ENCODE assay signal across 9 mouse cellular contexts in the genomic region with DNA sequence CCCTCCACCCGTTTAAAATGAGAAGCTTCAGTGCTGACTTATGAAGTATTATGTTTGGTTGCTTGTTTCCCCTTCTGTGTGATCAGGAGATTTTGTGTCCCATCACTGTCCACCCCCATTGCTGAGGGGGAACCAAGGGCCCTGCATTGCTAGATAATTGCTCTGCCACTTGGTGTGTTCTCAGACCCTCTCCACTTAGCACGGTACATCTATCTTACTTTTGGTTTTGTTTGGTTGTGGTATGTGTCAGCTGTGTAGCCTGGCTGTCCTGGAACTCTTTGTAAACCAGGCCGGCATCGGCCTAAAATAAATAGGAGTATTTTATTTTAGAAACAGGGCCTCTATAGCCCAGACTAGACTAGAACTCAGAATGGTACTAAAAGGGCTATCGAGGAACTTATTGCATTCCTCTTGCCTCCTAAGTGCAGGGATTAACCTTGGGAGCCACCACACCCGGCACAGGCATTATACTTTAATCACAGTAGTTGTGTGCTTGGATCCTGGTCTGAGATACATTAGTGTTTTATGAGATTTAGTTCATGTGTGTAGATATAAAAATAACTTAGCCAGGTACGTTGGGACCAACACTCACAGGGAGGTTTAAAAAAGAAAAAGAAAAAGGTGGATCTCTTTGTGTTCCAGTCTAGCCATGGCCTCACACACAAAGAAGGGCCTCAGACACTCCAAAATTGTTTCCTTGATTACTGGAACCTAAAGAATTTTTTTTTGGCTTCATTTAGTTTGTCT. TPM values are rescaled to one million over a fixed set of nuclear protein-coding genes. Genes with fewer than 3 reads are reported as not detected.
A peak's percentile ranks its signal among the peaks of the same experiment; 100 is the strongest.
DNase-seq lines count a peak whose midpoint lies in the region; ATAC-seq lines count a peak whose summit lies in the region.
"Had no signal": no experiment of that assay in that cellular context is flagged by ENCODE, and none has a peak within 500 bp of the region (broad histone marks: within the 10 kb centered on the region; RNA-seq: fewer than 3 reads in every experiment).

No protein-coding gene starts in this region.

- H3K4me1 ChIP-seq in megakaryocyte, embryonic 14.5 days, result peaks cover 49% of the 10 kb centered on the region
- peaks cover 18% of the 10 kb centered on the region for H3K4me1 ChIP-seq in embryonic facial prominence, embryonic 15.5 days
- H3K4me1 ChIP-seq in limb, embryonic 11.5 days (ENCODE audit: control insufficient read depth, insufficient read depth, low read length), result peaks cover 7% of the 10 kb centered on the region; the same call in 1 of the 2 replicates
- H3K4me1 ChIP-seq in stomach, embryonic 14.5 days (ENCODE audit: control insufficient read depth, insufficient read depth, low read length), result peaks cover 6% of the 10 kb centered on the region; the same call in 1 of the 2 replicates

- ATAC-seq in megakaryocyte, adult 5-6 weeks (ENCODE audit: poor library complexity, severe bottlenecking), result no peak
- ATAC-seq in embryonic facial prominence, embryonic 15.5 days (ENCODE audit: insufficient number of reproducible peaks, low FRiP score, low TSS enrichment, low read depth), result no peak
- no peak for ATAC-seq in limb, embryonic 11.5 days (ENCODE audit: insufficient number of reproducible peaks, low FRiP score, low TSS enrichment, low read depth)
- no peak for ATAC-seq in stomach, embryonic 14.5 days (ENCODE audit: insufficient number of reproducible peaks, insufficient read depth, low FRiP score, low read depth)
- no peak for ATAC-seq in erythroid progenitor cell, adult 5-6 weeks (replicated peaks; ENCODE audit: low FRiP score, poor library complexity, severe bottlenecking)

- no peaks in the 10 kb centered on the region for H3K9me3 ChIP-seq in megakaryocyte, embryonic 14.5 days
- no peaks in the 10 kb centered on the region for H3K9me3 ChIP-seq in embryonic facial prominence, embryonic 15.5 days (replicated peaks)
- no peaks in the 10 kb centered on the region for H3K9me3 ChIP-seq in limb, embryonic 11.5 days (ENCODE audit: control insufficient read depth, low read length)
- no peaks in the 10 kb centered on the region for H3K9me3 ChIP-seq in stomach, embryonic 14.5 days (ENCODE audit: control insufficient read depth, low read depth, low read length)

- H3K27me3 ChIP-seq in megakaryocyte, embryonic 14.5 days (replicated peaks), result no peaks in the 10 kb centered on the region
- H3K27me3 ChIP-seq in embryonic facial prominence, embryonic 15.5 days, result no peaks in the 10 kb centered on the region
- H3K27me3 ChIP-seq in limb, embryonic 11.5 days (ENCODE audit: control insufficient read depth, insufficient read depth, low read length), result no peaks in the 10 kb centered on the region
- no peaks in the 10 kb centered on the region for H3K27me3 ChIP-seq in stomach, embryonic 14.5 days (ENCODE audit: control insufficient read depth, insufficient read depth, low read length)

- peak overlapping the region; percentile 69 for H3K4me2 ChIP-seq in embryonic facial prominence, embryonic 15.5 days (replicated peaks)
- H3K4me2 ChIP-seq in limb, embryonic 11.5 days (ENCODE audit: low read depth, severe bottlenecking), result peak overlapping the region; percentile 87
- H3K4me2 ChIP-seq in stomach, embryonic 14.5 days (replicated peaks; ENCODE audit: low read depth, low read length), result peak overlapping the region; percentile 68

- no peak for DNase-seq in limb, embryonic 11.5 days (ENCODE audit: low spot score)
- DNase-seq in left cerebral cortex, adult 9 months (ENCODE audit: low spot score in 2 of 2), result no peak
- no peak for DNase-seq in frontal cortex, adult 2 months (ENCODE audit: extremely low spot score in 1 of 2, low spot score in 1 of 2)

- H3K27ac ChIP-seq in embryonic facial prominence, embryonic 15.5 days (replicated peaks), result 0 out of 2 replicates have a peak overlapping the region, but pooled peaks have one; percentile 86
- no peak overlapping the region for H3K27ac ChIP-seq in limb, embryonic 11.5 days (replicated peaks; ENCODE audit: low read depth, low read length)
- no peak overlapping the region for H3K27ac ChIP-seq in stomach, embryonic 14.5 days (ENCODE audit: low read length)

- H3K4me3 ChIP-seq in megakaryocyte, embryonic 14.5 days (replicated peaks), result peak overlapping the region; percentile 99
- H3K4me3 ChIP-seq in embryonic facial prominence, embryonic 15.5 days (replicated peaks), result peak overlapping the region; percentile 80
- peak overlapping the region; percentile 96 for H3K4me3 ChIP-seq in limb, embryonic 11.5 days (ENCODE audit: low read depth, low read length)
- peak overlapping the region; percentile 57 for H3K4me3 ChIP-seq in stomach, embryonic 14.5 days (ENCODE audit: low read depth, low read length)

- peaks cover 13% of the 10 kb centered on the region for H3K36me3 ChIP-seq in megakaryocyte, embryonic 14.5 days (replicated peaks; ENCODE audit: low read length)
- no peaks in the 10 kb centered on the region for H3K36me3 ChIP-seq in embryonic facial prominence, embryonic 15.5 days
- H3K36me3 ChIP-seq in limb, embryonic 11.5 days (ENCODE audit: control insufficient read depth, insufficient read depth, low read length), result no peaks in the 10 kb centered on the region
- no peaks in the 10 kb centered on the region for H3K36me3 ChIP-seq in stomach, embryonic 14.5 days (ENCODE audit: control insufficient read depth, insufficient read depth, low read length)

- WGBS in embryonic facial prominence, embryonic 15.5 days, result 36% methylated on average over 7 of the region's 7 CpGs
- WGBS in limb, embryonic 11.5 days, result 42% methylated on average over 7 of the region's 7 CpGs
- WGBS in stomach, embryonic 14.5 days, result 22% methylated on average over 7 of the region's 7 CpGs

- H3K9ac ChIP-seq in embryonic facial prominence, embryonic 15.5 days, result peak overlapping the region; percentile 88; the same call in 1 of the 2 replicates
- H3K9ac ChIP-seq in limb, embryonic 11.5 days (ENCODE audit: low read length), result peak overlapping the region; percentile 93
- H3K9ac ChIP-seq in stomach, embryonic 14.5 days (replicated peaks; ENCODE audit: low read depth, low read length), result peak overlapping the region; percentile 67

RNA-seq across cellular contexts. Expression of a gene that starts 1.2 kb away (rescaled TPM):
- polyA plus RNA-seq in megakaryocyte, embryonic 14.5 days (2012; ENCODE audit: insufficient read depth, low replicate concordance), result 240 and 738 TPM in 2 replicates
- total RNA-seq in megakaryocyte, adult 5-6 weeks (2015), result 374 and 399 TPM in 2 replicates
- total RNA-seq in megakaryocyte, adult 5-6 weeks (2017), result 54.0 and 61.6 TPM in 2 replicates
- polyA plus RNA-seq in embryonic facial prominence, embryonic 15.5 days (2015; fragmentation: Nextera tagmentation; extraction: Ambion mirVana), result 450 and 454 TPM in 2 replicates
- 622 and 641 TPM in 2 replicates for polyA plus RNA-seq in limb, embryonic 11.5 days (2014; fragmentation: Nextera tagmentation; extraction: Ambion mirVana)
- polyA plus RNA-seq in stomach, embryonic 14.5 days (2014; fragmentation: Nextera tagmentation; extraction: Ambion mirVana), result 525 and 538 TPM in 2 replicates
- 138 and 226 TPM in 2 replicates for total RNA-seq in erythroid progenitor cell, adult 5-6 weeks (2015; ENCODE audit: low replicate concordance)
- 34.4 and 38.2 TPM in 2 replicates for total RNA-seq in erythroid progenitor cell, adult 5-6 weeks (2017; ENCODE audit: low replicate concordance)
- polyA plus RNA-seq in frontal cortex, adult 2 months (2012; rRNA removed), result 416 and 459 TPM in 2 replicates

RNA-seq across cellular contexts. Expression of a gene that starts 15.0 kb away (rescaled TPM):
- 4.9 TPM in 2 replicates for polyA plus RNA-seq in megakaryocyte, embryonic 14.5 days (2012; ENCODE audit: insufficient read depth, low replicate concordance)
- total RNA-seq in megakaryocyte, adult 5-6 weeks (2015), result 5.1 and 5.4 TPM in 2 replicates
- total RNA-seq in megakaryocyte, adult 5-6 weeks (2017), result 8.7 and 10.5 TPM in 2 replicates
- 27.3 and 28.2 TPM in 2 replicates for polyA plus RNA-seq in embryonic facial prominence, embryonic 15.5 days (2015; fragmentation: Nextera tagmentation; extraction: Ambion mirVana)
- polyA plus RNA-seq in limb, embryonic 11.5 days (2014; fragmentation: Nextera tagmentation; extraction: Ambion mirVana), result 16.8 and 17.8 TPM in 2 replicates
- 22.5 and 23.6 TPM in 2 replicates for polyA plus RNA-seq in stomach, embryonic 14.5 days (2014; fragmentation: Nextera tagmentation; extraction: Ambion mirVana)
- total RNA-seq in erythroid progenitor cell, adult 5-6 weeks (2015; ENCODE audit: low replicate concordance), result 2.9 and 5.0 TPM in 2 replicates
- total RNA-seq in erythroid progenitor cell, adult 5-6 weeks (2017; ENCODE audit: low replicate concordance), result 3.5 and 5.9 TPM in 2 replicates
- polyA plus RNA-seq in frontal cortex, adult 2 months (2012; rRNA removed), result 10.9 and 14.5 TPM in 2 replicates

RNA-seq across cellular contexts. Expression of a gene that starts 18.5 kb away (rescaled TPM):
- 0.07 TPM in 1 of 2 replicates, not detected in the other for polyA plus RNA-seq in megakaryocyte, embryonic 14.5 days (2012; ENCODE audit: insufficient read depth, low replicate concordance)
- not detected in 2 replicates for total RNA-seq in megakaryocyte, adult 5-6 weeks (2015)
- not detected in 2 replicates for total RNA-seq in megakaryocyte, adult 5-6 weeks (2017)
- polyA plus RNA-seq in embryonic facial prominence, embryonic 15.5 days (2015; fragmentation: Nextera tagmentation; extraction: Ambion mirVana), result 0.68 and 0.89 TPM in 2 replicates
- polyA plus RNA-seq in limb, embryonic 11.5 days (2014; fragmentation: Nextera tagmentation; extraction: Ambion mirVana), result 0.35 and 0.44 TPM in 2 replicates
- polyA plus RNA-seq in stomach, embryonic 14.5 days (2014; fragmentation: Nextera tagmentation; extraction: Ambion mirVana), result 3.8 and 4.8 TPM in 2 replicates
- not detected in 2 replicates for total RNA-seq in erythroid progenitor cell, adult 5-6 weeks (2015; ENCODE audit: low replicate concordance)
- not detected in 2 replicates for total RNA-seq in erythroid progenitor cell, adult 5-6 weeks (2017; ENCODE audit: low replicate concordance)
- 32.6 and 46.9 TPM in 2 replicates for polyA plus RNA-seq in frontal cortex, adult 2 months (2012; rRNA removed)
- total RNA-seq: common myeloid progenitor, adult 5-6 weeks had no signal

RNA-seq across cellular contexts. Expression of a gene that starts 30.3 kb away (rescaled TPM):
- 1.6 and 4.5 TPM in 2 replicates for polyA plus RNA-seq in megakaryocyte, embryonic 14.5 days (2012; ENCODE audit: insufficient read depth, low replicate concordance)
- 10.7 and 12.7 TPM in 2 replicates for total RNA-seq in megakaryocyte, adult 5-6 weeks (2015)
- total RNA-seq in megakaryocyte, adult 5-6 weeks (2017), result 6.9 and 11.5 TPM in 2 replicates
- 47.9 and 50.5 TPM in 2 replicates for polyA plus RNA-seq in embryonic facial prominence, embryonic 15.5 days (2015; fragmentation: Nextera tagmentation; extraction: Ambion mirVana)
- 43.5 and 43.8 TPM in 2 replicates for polyA plus RNA-seq in limb, embryonic 11.5 days (2014; fragmentation: Nextera tagmentation; extraction: Ambion mirVana)
- 31.8 and 33.1 TPM in 2 replicates for polyA plus RNA-seq in stomach, embryonic 14.5 days (2014; fragmentation: Nextera tagmentation; extraction: Ambion mirVana)
- total RNA-seq in erythroid progenitor cell, adult 5-6 weeks (2015; ENCODE audit: low replicate concordance), result 1.7 and 4.0 TPM in 2 replicates
- 0.26 and 1.4 TPM in 2 replicates for total RNA-seq in erythroid progenitor cell, adult 5-6 weeks (2017; ENCODE audit: low replicate concordance)
- polyA plus RNA-seq in frontal cortex, adult 2 months (2012; rRNA removed), result 86.3 and 86.4 TPM in 2 replicates

RNA-seq across cellular contexts. Expression of a gene that starts 38.5 kb away (rescaled TPM):
- 49.4 and 55.8 TPM in 2 replicates for polyA plus RNA-seq in megakaryocyte, embryonic 14.5 days (2012; ENCODE audit: insufficient read depth, low replicate concordance)
- 89.5 and 90.0 TPM in 2 replicates for total RNA-seq in megakaryocyte, adult 5-6 weeks (2015)
- 36.3 and 40.0 TPM in 2 replicates for total RNA-seq in megakaryocyte, adult 5-6 weeks (2017)
- 82.8 and 84.6 TPM in 2 replicates for polyA plus RNA-seq in embryonic facial prominence, embryonic 15.5 days (2015; fragmentation: Nextera tagmentation; extraction: Ambion mirVana)
- 44.4 and 44.7 TPM in 2 replicates for polyA plus RNA-seq in limb, embryonic 11.5 days (2014; fragmentation: Nextera tagmentation; extraction: Ambion mirVana)
- 85.2 and 87.8 TPM in 2 replicates for polyA plus RNA-seq in stomach, embryonic 14.5 days (2014; fragmentation: Nextera tagmentation; extraction: Ambion mirVana)
- total RNA-seq in erythroid progenitor cell, adult 5-6 weeks (2015; ENCODE audit: low replicate concordance), result 23.8 and 28.1 TPM in 2 replicates
- 10.0 and 12.1 TPM in 2 replicates for total RNA-seq in erythroid progenitor cell, adult 5-6 weeks (2017; ENCODE audit: low replicate concordance)
- polyA plus RNA-seq in frontal cortex, adult 2 months (2012; rRNA removed), result 47.8 and 49.7 TPM in 2 replicates
